Mouse (Mus musculus) left cerebral cortex, postnatal 36 days (tissue): ENCODE measurements around the gene Arid3b. TPM values are rescaled to one million over a fixed set of nuclear protein-coding genes. Genes with fewer than 3 reads are reported as not detected.

ENCODE experiments used
- DNase-seq, 2 experiments: peaks; one replicate each; pipeline ENCODE4 v3.0.0; 2021 to 2022; ENCODE audit warnings: low spot score in 2 of 2, mixed read lengths in 1 of 2
- intact Hi-C: fragments of 180-260 bp; cut with DNase I; formaldehyde crosslinking; loops from one replicate; pipeline ENCODE4 v1.15.1; 2025
- total RNA-seq, 2 experiments: library from RNA; stranded (reverse); gene quantifications; 2 replicates each; pipeline ENCODE4 v1.2.3; 2021

Arid3b gene
- total RNA-seq, 2 experiments from 2014 or later: 6.4 to 13.5 TPM

DNA sequence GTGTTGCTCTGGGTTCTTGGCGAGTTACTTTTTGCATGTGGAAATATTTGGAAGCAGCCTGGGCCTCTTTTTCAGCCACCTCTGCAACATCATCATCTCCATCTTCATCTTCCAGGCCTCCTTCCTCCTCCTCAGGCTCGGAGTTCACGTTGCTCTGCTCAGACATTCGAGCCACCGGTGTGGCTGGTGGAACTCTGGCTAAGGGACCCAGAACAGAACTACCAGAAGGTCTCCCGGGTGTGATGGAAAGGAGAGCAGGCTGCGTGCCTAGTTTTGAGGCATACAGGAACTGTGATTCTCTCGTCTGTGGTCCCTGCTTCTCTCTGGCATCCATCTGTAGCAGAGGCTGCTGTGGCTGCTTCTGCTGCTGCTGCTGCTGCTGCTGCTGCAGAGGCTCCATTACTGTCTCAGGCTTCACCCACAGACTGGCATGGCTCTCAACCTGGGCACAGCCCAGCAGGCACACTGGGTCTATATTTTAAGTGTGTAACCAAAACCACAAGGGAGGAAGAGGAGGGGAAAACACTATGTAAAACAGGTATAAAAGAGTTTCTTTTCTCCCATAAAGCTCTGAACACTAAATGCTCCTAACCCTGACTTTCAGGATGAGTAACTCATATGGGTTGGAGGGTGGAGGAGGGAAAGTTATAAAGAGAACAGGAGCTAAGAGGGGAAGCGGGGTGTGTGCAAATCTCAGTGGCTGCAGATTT lies 2.7 kb downstream of the Arid3b start:
- no peak for DNase-seq
- intact Hi-C loops: no loop called here

DNA sequence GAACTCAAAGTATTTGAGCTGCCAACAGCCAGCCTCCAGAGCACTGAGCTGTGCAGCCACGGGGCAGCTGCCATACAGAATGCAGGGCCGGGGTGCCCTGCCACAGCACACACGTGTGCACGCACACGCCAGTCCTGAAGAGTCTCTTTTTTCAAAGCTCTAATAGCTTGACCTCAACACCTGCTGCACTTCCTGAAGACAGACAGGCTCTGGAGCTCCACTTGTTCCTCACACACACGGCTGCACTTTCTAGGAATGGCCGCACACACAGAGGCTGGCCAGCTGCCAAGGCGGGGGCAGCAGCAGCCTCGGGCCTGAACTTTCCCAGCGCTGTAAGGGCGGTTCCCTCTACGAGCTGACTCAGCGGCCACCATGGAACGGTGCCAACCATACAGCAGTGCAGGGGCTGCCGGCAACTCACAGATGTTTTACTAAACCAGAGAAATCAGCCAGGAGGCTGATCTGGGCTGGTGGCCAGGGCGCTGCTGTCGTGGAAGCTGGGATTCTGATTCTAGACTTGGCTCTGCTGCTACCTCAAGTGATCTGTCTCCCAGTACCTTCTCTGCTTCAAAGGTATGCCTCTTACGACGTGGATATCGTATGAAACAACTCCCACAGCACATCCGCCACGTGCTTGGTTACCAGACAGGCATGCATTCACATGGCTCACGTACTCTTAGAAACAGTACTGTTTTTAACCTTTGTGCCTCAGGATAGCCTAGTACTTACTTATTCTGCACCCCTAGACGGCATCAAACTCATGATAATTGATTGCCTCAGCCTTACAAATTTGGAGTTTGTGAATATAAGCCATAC lies 5.1 kb downstream of the Arid3b start:
- DNase-seq: peak; percentile 86 to 92
- intact Hi-C loops: no loop called here

DNA sequence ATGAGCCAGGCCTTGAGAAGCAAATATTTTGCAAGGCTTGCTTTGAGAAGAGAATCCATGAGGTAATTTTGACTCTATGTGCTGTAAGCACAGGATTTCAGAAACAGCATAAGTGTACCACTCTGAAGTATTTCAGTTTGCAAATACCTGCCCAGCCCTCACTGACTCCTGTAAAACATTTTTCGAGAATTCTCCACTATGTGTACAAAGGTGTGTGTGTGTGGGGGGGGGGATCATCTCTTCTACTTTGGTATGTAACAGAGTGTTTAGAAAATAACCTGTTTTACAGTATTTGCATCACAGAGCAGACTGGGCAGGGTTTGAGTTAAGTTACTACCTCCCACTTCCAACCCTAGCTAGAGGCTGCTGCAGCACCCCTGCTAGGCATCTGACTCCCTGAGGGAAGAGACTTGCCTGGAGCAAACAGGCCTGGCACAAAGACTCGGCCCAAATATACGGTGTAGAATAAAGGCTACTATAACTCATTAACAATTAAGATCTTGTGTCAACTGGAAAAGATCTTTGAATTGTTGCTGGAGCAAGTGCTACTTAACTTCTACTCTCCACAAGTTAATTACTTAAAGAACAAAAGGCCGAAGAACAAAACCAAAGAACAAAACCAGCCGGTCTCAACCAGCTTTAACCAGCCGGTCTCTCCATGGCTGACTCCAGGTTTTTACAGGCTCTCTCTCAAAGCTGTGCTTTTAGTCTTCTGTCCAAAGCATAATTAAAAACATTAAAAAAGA lies 6.6 kb downstream of the Arid3b start:
- intact Hi-C loops: no loop called here
- DNase-seq: no peak

DNA sequence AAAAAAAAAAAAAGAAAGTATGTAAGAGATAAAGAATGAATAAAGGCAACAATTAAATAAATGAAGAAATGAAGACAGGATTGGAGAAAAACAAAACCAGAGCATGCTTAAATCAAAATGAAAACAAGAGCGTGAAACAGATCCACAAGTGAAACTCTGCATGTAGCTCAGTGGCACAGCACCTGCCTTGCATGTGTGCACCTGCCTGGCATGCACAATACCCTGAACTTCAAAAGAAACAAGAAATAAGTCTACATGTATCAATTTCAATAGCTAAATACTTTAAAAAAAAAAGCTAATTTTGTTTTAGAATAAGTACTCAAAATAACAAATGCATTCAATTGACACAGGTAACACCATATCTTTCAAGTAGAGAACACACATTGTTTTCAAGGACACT lies 13.2 kb downstream of the Arid3b start:
- intact Hi-C loops: no loop called here
- DNase-seq: no peak

DNA sequence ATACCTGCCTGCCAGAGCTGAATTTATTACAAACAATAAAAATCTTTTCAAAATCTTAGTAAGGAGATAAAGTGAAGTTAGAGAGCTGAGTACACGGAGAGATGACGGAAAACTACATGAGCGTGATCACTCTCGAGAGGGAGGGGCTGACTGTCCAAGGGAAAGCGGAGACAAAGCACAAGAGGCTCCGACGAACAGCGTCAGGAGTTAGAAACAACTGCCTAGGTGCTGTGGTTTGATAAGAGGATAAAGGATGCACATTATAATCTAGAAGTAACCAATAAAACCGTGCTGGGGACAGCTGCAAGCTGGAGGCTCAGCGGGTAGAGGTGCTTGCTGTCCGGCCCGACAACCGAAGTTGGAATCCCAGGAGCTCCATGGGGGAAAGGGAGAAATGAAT lies 13.8 kb downstream of the Arid3b start:
- DNase-seq: no peak
- intact Hi-C loops: no loop called here

DNA sequence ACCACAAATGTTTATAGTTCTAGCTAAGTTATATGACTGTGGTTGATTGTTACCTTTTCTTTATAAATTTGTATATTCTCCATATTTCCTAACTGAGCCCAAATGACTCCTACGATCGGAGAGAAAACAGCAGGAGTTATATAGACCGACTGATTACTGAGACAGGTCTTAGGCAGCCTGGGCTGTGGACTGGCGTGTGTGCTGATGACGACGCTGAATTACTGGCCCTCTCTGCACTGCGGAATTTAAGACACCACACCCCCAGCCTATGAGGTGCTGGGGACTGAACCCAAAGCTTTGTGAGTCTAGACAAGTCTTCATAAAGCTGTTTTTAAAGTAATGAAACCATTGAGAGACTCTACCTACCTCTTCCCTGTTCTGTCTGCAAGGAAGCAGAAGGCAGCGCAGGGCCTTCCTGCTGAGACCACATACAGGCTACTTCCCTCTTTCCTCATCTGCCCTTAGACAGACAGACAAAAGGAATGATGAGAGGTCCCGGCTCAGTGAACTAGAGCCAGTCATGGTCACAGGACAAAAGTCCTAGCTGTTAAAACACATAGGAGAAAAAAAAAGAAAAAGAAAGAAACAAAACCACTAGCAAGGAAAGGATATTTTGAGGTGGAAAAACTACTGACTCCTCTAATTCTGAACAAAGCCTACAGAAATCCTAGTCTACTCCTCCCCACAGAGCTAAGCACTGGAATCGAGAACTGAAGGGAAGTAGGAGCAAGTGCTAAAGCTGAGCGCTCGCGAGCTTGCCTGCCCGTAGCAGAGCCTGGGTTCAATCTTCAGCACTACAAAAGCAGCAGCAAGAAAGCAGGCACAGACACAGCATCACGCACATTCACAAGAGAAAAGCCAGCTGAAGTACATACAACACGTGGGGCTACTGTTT lies 16.2 kb downstream of the Arid3b start:
- DNase-seq: no peak

DNA sequence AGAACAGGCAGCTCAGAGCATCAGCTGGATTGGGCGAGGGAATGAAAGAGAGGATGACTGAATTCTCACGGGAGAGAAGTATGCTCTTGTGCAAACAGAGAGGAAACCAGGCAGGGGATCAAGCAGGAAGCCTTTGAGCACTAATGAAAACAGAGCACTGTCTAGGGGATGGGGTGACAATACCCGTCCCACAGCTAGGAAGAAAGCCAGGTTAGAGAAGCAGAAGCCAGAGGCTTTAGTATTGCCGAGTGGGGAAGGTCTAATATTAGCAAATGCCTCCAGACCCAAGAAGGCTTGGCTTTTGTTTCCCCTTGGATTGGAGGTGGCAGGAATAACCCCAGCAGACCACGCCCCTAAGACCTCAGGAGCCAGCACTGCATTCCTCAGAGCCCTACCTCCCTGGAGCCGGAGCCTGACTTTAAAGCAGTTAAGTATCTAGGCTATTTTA lies 19.3 kb downstream of the Arid3b start:
- no peak for DNase-seq
- intact Hi-C loops: no loop called here

More for the DNA sequence above, 16.2 kb downstream of the Arid3b start:
- intact Hi-C loops: no loop called here

DNA sequence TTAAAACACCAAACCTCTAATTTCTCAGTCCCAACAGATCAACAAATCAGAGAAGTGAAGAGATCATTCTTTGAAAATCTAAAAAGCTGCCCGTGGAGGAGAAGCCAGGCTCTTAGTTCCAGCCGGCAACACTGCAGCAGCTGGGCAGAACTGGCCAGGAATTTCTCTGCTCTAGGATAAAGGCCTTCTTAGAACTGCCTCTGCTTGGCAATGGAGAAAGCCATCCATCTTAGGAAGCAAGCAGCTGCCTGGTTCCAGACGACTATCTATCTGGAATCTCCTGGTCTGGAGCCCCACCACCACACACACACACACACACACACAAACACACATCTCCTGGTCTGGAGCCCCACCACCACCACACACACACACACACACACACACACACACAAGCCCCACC lies 21.7 kb downstream of the Arid3b start:
- DNase-seq: no peak
- intact Hi-C loops: no loop called here

DNA sequence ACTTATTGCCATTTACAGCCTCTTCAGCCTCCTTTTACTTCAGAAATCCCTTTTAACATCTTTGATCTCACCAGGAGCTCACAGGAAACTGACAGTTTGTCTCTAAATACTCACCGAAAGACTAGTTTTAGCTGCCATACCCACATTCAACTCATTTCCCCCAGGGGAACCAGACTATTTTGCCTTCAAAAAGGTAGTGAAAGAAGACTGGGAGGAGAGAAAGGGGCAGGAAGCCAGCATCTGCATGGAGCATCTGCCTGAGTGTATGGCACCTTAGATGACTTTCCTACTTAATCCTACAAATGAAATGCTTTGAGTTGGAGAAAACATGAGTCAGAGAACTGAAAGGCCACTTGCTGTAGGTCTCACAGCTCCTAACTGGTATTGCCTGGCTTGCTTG lies 22.6 kb downstream of the Arid3b start:
- intact Hi-C loops: no loop called here
- DNase-seq: no peak

DNA sequence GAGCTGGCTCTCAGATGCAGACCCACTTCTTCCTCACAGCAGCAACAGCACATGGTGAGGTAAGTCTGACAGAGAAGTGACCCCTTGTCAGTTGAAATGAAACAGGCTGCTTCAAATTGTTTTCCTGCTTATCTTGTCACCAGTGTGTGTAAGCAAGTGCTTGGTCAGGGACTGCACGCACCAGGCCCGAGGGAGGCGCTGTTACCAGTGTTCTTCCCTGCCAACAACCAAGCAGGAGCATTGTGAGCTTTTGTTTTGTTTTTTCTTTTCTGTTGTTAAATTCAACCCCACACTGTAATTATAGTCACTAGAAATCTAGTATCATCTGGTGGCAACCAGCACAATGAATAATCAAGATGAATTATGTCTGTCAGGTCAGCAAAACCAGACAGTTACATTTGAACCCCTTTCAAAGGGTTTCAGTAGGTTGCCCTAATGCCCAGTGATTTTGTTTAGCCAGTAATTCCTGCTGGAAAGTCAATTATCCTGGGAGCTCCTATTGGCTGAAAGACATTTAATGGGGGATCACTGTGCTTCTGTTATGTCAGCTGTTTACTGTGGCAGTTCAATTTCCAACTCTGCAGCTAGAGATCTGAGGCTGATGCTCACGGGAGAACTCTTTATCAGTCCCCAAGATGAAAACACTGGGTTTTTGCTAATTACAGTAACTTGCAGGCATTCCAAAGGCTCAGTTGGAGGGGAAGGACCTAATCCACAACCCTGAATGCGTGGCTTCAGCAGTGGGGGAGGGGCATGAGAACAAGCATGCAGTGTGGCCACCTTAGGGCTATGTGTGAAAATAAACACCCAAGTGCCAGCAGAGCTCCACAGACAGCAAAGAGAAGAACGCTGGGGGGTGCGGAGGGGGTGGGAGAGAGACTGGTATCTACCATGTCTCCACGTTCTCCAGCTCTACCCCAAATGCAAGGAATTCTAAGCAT lies 24.5 kb downstream of the Arid3b start:
- intact Hi-C loops: no loop called here
- DNase-seq: no peak

DNA sequence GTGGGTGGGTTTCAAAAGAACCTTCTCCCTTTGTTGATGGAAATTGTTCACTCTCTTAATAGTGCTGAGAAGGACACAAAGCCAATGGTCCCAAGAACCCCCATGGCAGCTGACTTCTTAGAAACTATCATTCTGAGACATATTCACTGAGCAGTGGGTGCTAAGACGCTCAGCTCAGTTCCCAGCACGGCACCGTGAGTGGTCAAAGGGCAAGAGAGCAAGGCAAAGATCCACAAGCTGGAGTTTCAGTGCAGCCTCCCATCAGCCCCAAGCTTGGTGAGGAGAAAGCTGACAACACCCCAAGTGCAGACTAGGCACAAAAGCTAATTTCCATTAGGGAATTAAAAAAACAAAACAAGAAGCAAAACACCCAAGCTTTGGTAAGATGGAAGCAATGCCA lies 25.9 kb downstream of the Arid3b start:
- intact Hi-C loops: no loop called here

DNA sequence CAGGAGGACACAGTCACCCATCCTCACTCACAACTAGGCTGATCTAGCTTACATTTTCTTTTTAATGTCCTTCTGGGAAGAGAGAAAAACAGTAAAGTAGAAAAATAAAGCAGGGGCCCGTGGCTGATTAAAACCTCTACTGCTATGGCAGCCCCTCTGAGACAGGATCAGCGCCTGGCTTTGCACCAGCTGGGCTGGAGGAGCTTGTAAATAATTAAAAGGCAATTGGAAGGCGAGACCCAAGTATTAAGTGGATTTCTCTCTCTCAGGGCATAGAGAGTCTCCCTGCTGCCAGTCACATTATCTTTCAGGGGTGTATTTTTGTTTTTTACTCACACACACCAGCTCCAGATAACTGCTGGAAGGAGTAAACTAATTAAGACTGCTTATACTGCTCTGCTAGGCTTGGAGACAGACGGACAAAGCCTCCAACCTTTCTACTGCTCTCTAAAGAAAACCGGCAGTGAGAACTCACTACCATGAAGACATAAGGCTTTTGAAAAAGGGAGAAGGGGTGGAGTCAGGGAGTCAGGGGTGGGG lies 27.8 kb downstream of the Arid3b start:
- intact Hi-C loops: no loop called here
- no peak for DNase-seq

More for the DNA sequence above, 25.9 kb downstream of the Arid3b start:
- DNase-seq: no peak

DNA sequence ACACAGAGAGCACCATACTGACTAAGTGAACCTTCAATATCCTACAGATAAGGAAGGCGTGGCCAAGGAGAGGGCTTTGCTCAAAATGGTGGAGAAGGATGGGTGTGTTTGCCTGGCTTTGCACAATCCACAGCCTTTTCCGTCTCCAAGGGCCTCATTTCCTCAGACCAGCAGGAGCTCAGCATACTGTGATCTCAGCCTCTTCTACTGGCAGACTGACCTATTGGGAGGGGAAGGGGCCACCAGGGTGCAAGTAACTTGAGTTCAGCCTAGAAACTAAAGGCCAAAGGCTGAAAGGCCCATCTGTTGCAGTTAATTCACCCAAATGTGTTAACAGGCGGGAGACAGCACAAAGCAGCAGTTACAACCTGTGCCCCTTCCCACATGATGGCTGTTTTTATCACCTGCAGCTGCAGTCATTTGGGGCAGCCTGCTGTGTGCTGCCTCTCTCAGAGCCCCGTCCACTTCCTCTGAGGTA lies 29.4 kb downstream of the Arid3b start:
- no peak for DNase-seq
- intact Hi-C loops: no loop called here

DNA sequence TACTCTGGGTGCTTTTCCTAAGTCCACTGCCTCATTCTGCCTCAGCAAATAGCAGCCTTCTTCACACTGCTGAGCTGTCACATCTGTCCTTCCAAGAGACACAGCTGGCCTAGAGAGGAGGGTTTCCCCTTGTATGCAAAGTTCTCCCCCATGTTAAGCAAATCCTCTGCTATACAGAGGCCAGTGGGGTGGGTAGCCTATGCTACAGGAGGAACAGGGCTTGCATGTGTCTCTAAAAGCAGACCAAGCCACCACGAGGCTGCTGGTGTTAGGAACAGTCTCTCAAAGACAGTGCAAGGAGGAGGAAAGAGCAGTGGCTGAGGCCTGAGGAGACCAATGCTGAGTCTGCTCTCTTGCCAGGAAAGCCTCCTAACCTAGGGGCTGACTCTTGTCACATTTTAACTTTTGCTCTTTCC lies 30.5 kb downstream of the Arid3b start:
- intact Hi-C loops: no loop called here

DNA sequence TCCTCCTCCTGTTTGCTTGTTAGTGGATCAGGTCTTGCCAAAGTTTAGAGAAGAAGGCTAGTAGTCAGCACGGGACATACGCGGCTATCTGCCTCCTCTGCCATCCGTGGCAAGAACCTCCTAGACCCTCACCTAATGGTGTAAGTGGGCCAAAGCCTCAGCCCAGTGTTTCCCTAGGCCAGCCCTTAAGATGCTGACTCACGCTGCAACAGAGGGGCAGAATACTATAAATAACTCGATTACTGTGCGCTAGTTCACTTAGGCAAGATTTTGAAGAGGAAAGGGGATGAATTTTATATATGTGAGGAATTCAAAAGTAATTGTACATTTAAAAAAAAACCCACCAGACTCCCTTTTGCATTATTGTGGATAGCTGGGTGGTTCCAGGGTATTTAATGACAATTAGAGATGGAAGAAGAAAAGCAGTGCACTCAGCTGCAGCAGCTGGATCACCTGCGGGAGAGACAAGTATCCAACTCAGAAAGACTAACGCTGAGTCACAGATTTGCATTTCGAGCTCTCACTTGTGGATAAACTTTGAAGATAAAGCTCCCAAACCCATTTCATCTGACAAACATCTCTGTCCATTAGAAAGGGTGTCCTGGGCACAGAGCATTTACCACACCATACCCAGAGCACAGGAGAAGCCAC lies 31.4 kb downstream of the Arid3b start:
- no peak for DNase-seq
- intact Hi-C loops: no loop called here

More for the DNA sequence above, 30.5 kb downstream of the Arid3b start:
- DNase-seq: no peak

DNA sequence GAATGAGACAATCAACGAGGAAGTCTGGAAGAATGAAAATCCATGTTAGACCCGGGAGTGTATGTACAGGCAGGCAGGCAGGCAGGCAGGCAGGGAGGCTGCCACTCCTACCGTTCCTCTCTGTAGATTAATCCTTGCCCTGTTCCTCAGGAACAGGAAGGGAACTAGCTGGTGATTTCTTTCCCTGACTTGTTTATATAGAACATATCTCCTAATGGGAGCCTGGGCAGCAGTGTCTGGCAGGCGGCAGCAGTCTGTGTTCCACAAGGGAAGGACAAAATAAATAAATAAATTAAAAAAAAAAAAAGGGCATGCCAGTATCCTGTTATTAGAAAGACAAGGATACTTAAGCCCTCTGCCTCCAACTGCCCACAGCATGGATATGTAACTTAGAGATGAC lies 32.8 kb downstream of the Arid3b start:
- intact Hi-C loops: no loop called here
- DNase-seq: no peak

DNA sequence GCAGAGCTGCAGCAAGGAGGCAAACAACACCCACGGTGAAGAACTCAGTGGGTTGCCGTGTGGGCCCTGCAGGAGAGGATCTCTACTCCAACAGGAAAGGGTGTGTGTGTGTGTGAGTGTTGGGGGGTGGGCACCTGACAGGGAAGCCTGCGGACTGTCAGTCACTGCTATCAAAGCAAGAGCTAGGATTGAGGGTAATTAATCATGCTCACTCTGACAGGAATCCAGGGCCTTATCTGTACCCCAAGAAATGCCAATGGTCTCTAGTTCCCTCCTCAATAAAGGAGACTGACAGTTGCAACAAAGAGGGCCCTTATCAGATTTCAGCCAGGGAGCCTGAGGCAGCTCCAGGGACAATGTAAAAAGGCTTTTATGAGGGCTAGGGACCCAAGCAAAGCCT lies 33.5 kb downstream of the Arid3b start:
- intact Hi-C loops: no loop called here
- DNase-seq: no peak
